ENCODE assay signal across 7 mouse cellular contexts in the genomic region with DNA sequence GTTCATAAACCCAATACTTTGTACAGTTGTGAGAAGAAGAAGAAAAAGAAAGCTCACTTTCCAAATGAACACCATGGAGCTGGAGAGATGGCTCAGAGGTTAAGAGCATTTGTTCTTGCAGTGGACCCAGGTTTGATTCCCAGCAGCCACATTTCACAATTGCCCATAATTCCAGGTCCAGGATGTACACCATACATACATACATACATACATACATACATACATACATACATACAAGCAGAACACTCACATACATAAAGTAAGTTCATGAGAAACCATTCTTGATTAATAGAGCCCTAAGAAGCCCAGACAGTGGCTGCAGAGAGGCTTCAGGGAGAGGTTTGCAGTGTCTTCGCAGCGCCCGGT. TPM values are rescaled to one million over a fixed set of nuclear protein-coding genes. Genes with fewer than 3 reads are reported as not detected.
A peak's percentile ranks its signal among the peaks of the same experiment; 100 is the strongest.
DNase-seq lines count a peak whose midpoint lies in the region; ATAC-seq and TF ChIP-seq lines count a peak whose summit lies in the region.

No protein-coding gene starts in this region.

- no peaks in the 10 kb centered on the region for H3K4me1 ChIP-seq in lung, embryonic 16.5 days (replicated peaks; ENCODE audit: control insufficient read depth, insufficient read depth, low read length)
- H3K4me1 ChIP-seq in forebrain, embryonic 11.5 days (replicated peaks; ENCODE audit: control insufficient read depth, insufficient read depth, low read length) = 0 out of 2 replicates have a peak, but pooled peaks cover 2% of the 10 kb centered on the region
- H3K4me1 ChIP-seq in limb, embryonic 14.5 days (ENCODE audit: control insufficient read depth, insufficient read depth, low read length) = peaks cover 4% of the 10 kb centered on the region
- H3K4me1 ChIP-seq in stomach, embryonic 15.5 days = 0 out of 2 replicates have a peak, but pooled peaks cover 4% of the 10 kb centered on the region

- no peak for DNase-seq in lung, postnatal 25 days (ENCODE audit: low spot score)
- DNase-seq in forebrain, embryonic 11.5 days (ENCODE audit: low spot score) = no peak
- DNase-seq in limb, embryonic 14.5 days (ENCODE audit: low spot score) = no peak
- DNase-seq in gastrocnemius, postnatal 14 days = no peak
- no peak for DNase-seq in kidney, postnatal 36 days

- TF ChIP-seq POLR2A in limb, embryonic 14.5 days (IDR thresholded peaks at IDR 0.05; ENCODE audit: borderline replicate concordance, extremely low read depth, insufficient read depth, insufficient read length) = no peak

- H3K9ac ChIP-seq in lung, embryonic 16.5 days (ENCODE audit: low read length) = peak overlapping the region; percentile 92
- peak overlapping the region; percentile 94 for H3K9ac ChIP-seq in forebrain, embryonic 11.5 days (ENCODE audit: low read length)
- H3K9ac ChIP-seq in limb, embryonic 14.5 days (ENCODE audit: low read depth, low read length, severe bottlenecking) = peak overlapping the region; percentile 89
- H3K9ac ChIP-seq in stomach, embryonic 15.5 days = peak overlapping the region; percentile 78

- H3K4me2 ChIP-seq in lung, embryonic 16.5 days (ENCODE audit: low read depth, low read length) = peak overlapping the region; percentile 81
- H3K4me2 ChIP-seq in forebrain, embryonic 11.5 days (ENCODE audit: low read depth, low read length, severe bottlenecking) = peak overlapping the region; percentile 79
- H3K4me2 ChIP-seq in limb, embryonic 14.5 days (replicated peaks; ENCODE audit: low read depth, low read length, severe bottlenecking) = peak overlapping the region; percentile 65
- H3K4me2 ChIP-seq in stomach, embryonic 15.5 days = peak overlapping the region; percentile 67

- no peaks in the 10 kb centered on the region for H3K27me3 ChIP-seq in lung, embryonic 16.5 days (ENCODE audit: control insufficient read depth, insufficient read depth, low read depth, low read length)
- H3K27me3 ChIP-seq in forebrain, embryonic 11.5 days (ENCODE audit: control insufficient read depth, insufficient read depth, low read length) = no peaks in the 10 kb centered on the region
- no peaks in the 10 kb centered on the region for H3K27me3 ChIP-seq in limb, embryonic 14.5 days (ENCODE audit: control insufficient read depth, insufficient read depth, low read length)
- no peaks in the 10 kb centered on the region for H3K27me3 ChIP-seq in stomach, embryonic 15.5 days (replicated peaks)

- no peaks in the 10 kb centered on the region for H3K9me3 ChIP-seq in lung, embryonic 16.5 days (ENCODE audit: control insufficient read depth, low read length)
- no peaks in the 10 kb centered on the region for H3K9me3 ChIP-seq in forebrain, embryonic 11.5 days (ENCODE audit: control insufficient read depth, low read length)
- no peaks in the 10 kb centered on the region for H3K9me3 ChIP-seq in limb, embryonic 14.5 days (ENCODE audit: control insufficient read depth, low read length)
- no peaks in the 10 kb centered on the region for H3K9me3 ChIP-seq in stomach, embryonic 15.5 days

- ATAC-seq in lung, embryonic 16.5 days (ENCODE audit: low read depth) = no peak
- no peak for ATAC-seq in forebrain, embryonic 11.5 days (replicated peaks; ENCODE audit: low FRiP score)
- ATAC-seq in limb, embryonic 14.5 days (ENCODE audit: low FRiP score, low read depth) = 0 out of 2 replicates have a peak, but pooled peaks have one; percentile 11
- peak; percentile 11; the same call in 1 of the 2 replicates for ATAC-seq in stomach, embryonic 15.5 days (ENCODE audit: insufficient read depth, low FRiP score, low read depth)

- intact Hi-C loops in gastrocnemius, postnatal 14 days (cut with DNase I; ENCODE audit: low total_unique reads) = loop anchor here (10.0 kb wide), 1 partner anchor 53 kb away; a partner anchor contains a TSS

- H3K36me3 ChIP-seq in lung, embryonic 16.5 days (ENCODE audit: control insufficient read depth, insufficient read depth, low read length) = no peaks in the 10 kb centered on the region
- no peaks in the 10 kb centered on the region for H3K36me3 ChIP-seq in forebrain, embryonic 11.5 days (ENCODE audit: control insufficient read depth, insufficient read depth, low read length)
- no peaks in the 10 kb centered on the region for H3K36me3 ChIP-seq in limb, embryonic 14.5 days (ENCODE audit: control insufficient read depth, insufficient read depth, low read length)
- no peaks in the 10 kb centered on the region for H3K36me3 ChIP-seq in stomach, embryonic 15.5 days

- WGBS in lung, embryonic 16.5 days = 2% methylated on average over 3 of the region's 3 CpGs
- WGBS in forebrain, embryonic 11.5 days = 0% methylated on average over 3 of the region's 3 CpGs
- WGBS in limb, embryonic 14.5 days = 6% methylated on average over 3 of the region's 3 CpGs
- WGBS in stomach, embryonic 15.5 days = 0% methylated on average over 3 of the region's 3 CpGs

- peak overlapping the region; percentile 73 for H3K4me3 ChIP-seq in lung, embryonic 16.5 days (ENCODE audit: low read length)
- H3K4me3 ChIP-seq in forebrain, embryonic 11.5 days (ENCODE audit: low read depth, low read length) = peak overlapping the region; percentile 71
- peak overlapping the region; percentile 61 for H3K4me3 ChIP-seq in limb, embryonic 14.5 days (replicated peaks; ENCODE audit: low read length)
- peak overlapping the region; percentile 75 for H3K4me3 ChIP-seq in stomach, embryonic 15.5 days (replicated peaks)

- peak overlapping the region; percentile 87 for H3K27ac ChIP-seq in lung, embryonic 16.5 days (ENCODE audit: low read length)
- no peak overlapping the region for H3K27ac ChIP-seq in forebrain, embryonic 11.5 days (ENCODE audit: low read depth, low read length)
- peak overlapping the region; percentile 73 for H3K27ac ChIP-seq in limb, embryonic 14.5 days (replicated peaks; ENCODE audit: low read depth, low read length)
- H3K27ac ChIP-seq in stomach, embryonic 15.5 days = peak overlapping the region; percentile 60

RNA-seq across cellular contexts. Expression of a gene that starts 0.4 kb away (rescaled TPM):
- 6.2 and 7.8 TPM in 2 replicates for polyA plus RNA-seq in lung, embryonic 16.5 days (2015; fragmentation: Nextera tagmentation; extraction: Ambion mirVana)
- 3.1 and 3.8 TPM in 2 replicates for polyA plus RNA-seq in forebrain, embryonic 11.5 days (2014; fragmentation: Nextera tagmentation; extraction: Ambion mirVana)
- polyA plus RNA-seq in limb, embryonic 14.5 days (2012; rRNA removed) = 2.8 and 4.1 TPM in 2 replicates
- 9.1 and 9.5 TPM in 2 replicates for polyA plus RNA-seq in limb, embryonic 14.5 days (2014; fragmentation: Nextera tagmentation; extraction: Ambion mirVana)
- 9.0 and 9.2 TPM in 2 replicates for polyA plus RNA-seq in stomach, embryonic 15.5 days (2015; fragmentation: Nextera tagmentation; extraction: Ambion mirVana)
- total RNA-seq in gastrocnemius, postnatal 14 days (2021) = 10 to 100 TPM; 15.7 to 17.4 TPM

RNA-seq across cellular contexts. Expression of a gene that starts 13.4 kb away (rescaled TPM):
- polyA plus RNA-seq in lung, embryonic 16.5 days (2015; fragmentation: Nextera tagmentation; extraction: Ambion mirVana) = 28.3 and 28.6 TPM in 2 replicates
- polyA plus RNA-seq in forebrain, embryonic 11.5 days (2014; fragmentation: Nextera tagmentation; extraction: Ambion mirVana) = 33.7 and 35.7 TPM in 2 replicates
- 35.7 and 37.1 TPM in 2 replicates for polyA plus RNA-seq in limb, embryonic 14.5 days (2012; rRNA removed)
- 26.3 and 27.4 TPM in 2 replicates for polyA plus RNA-seq in limb, embryonic 14.5 days (2014; fragmentation: Nextera tagmentation; extraction: Ambion mirVana)
- 24.3 and 27.1 TPM in 2 replicates for polyA plus RNA-seq in stomach, embryonic 15.5 days (2015; fragmentation: Nextera tagmentation; extraction: Ambion mirVana)
- total RNA-seq in gastrocnemius, postnatal 14 days (2021) = 1 to 10 TPM in 1 of 2 experiments, under 1 TPM in 1; 0.80 to 1.7 TPM

RNA-seq across cellular contexts. Expression of a gene that starts 37.3 kb away (rescaled TPM):
- 25.8 and 27.2 TPM in 2 replicates for polyA plus RNA-seq in lung, embryonic 16.5 days (2015; fragmentation: Nextera tagmentation; extraction: Ambion mirVana)
- 43.2 and 46.6 TPM in 2 replicates for polyA plus RNA-seq in forebrain, embryonic 11.5 days (2014; fragmentation: Nextera tagmentation; extraction: Ambion mirVana)
- polyA plus RNA-seq in limb, embryonic 14.5 days (2012; rRNA removed) = 3.7 and 10.0 TPM in 2 replicates
- polyA plus RNA-seq in limb, embryonic 14.5 days (2014; fragmentation: Nextera tagmentation; extraction: Ambion mirVana) = 18.8 and 19.3 TPM in 2 replicates
- polyA plus RNA-seq in stomach, embryonic 15.5 days (2015; fragmentation: Nextera tagmentation; extraction: Ambion mirVana) = 21.5 and 25.9 TPM in 2 replicates
- total RNA-seq in gastrocnemius, postnatal 14 days (2021) = 1 to 10 TPM; 1.4 to 2.0 TPM

RNA-seq across cellular contexts. Expression of a gene that starts 43.2 kb away (rescaled TPM):
- polyA plus RNA-seq in lung, embryonic 16.5 days (2015; fragmentation: Nextera tagmentation; extraction: Ambion mirVana) = 8.0 and 10.0 TPM in 2 replicates
- 17.1 and 20.0 TPM in 2 replicates for polyA plus RNA-seq in forebrain, embryonic 11.5 days (2014; fragmentation: Nextera tagmentation; extraction: Ambion mirVana)
- polyA plus RNA-seq in limb, embryonic 14.5 days (2012; rRNA removed) = 5.3 and 5.6 TPM in 2 replicates
- 5.9 and 6.7 TPM in 2 replicates for polyA plus RNA-seq in limb, embryonic 14.5 days (2014; fragmentation: Nextera tagmentation; extraction: Ambion mirVana)
- polyA plus RNA-seq in stomach, embryonic 15.5 days (2015; fragmentation: Nextera tagmentation; extraction: Ambion mirVana) = 9.9 and 10.0 TPM in 2 replicates
- under 1 TPM; 0.24 to 0.66 TPM for total RNA-seq in gastrocnemius, postnatal 14 days (2021)

RNA-seq across cellular contexts. Expression of a gene that starts 44.5 kb away (rescaled TPM):
- polyA plus RNA-seq in lung, embryonic 16.5 days (2015; fragmentation: Nextera tagmentation; extraction: Ambion mirVana) = 27.7 and 28.2 TPM in 2 replicates
- polyA plus RNA-seq in forebrain, embryonic 11.5 days (2014; fragmentation: Nextera tagmentation; extraction: Ambion mirVana) = 42.2 and 43.4 TPM in 2 replicates
- polyA plus RNA-seq in limb, embryonic 14.5 days (2012; rRNA removed) = 7.1 and 7.6 TPM in 2 replicates
- polyA plus RNA-seq in limb, embryonic 14.5 days (2014; fragmentation: Nextera tagmentation; extraction: Ambion mirVana) = 17.8 and 21.8 TPM in 2 replicates
- 26.4 and 28.3 TPM in 2 replicates for polyA plus RNA-seq in stomach, embryonic 15.5 days (2015; fragmentation: Nextera tagmentation; extraction: Ambion mirVana)
- total RNA-seq in gastrocnemius, postnatal 14 days (2021) = 1 to 10 TPM; 1.5 to 2.8 TPM

Comparison
In these comparisons a context has a peak if more than half of its experiments do, and no peak if none do; other contexts are left out.
1. ATAC-seq: peak in limb, embryonic 14.5 days (single experiment) and stomach, embryonic 15.5 days (single experiment); none in lung, embryonic 16.5 days (single experiment) and forebrain, embryonic 11.5 days (single experiment).
2. Peak in every context shown above with its lines, with median percentiles within 50 percentile points of each other: H3K4me2 ChIP-seq, H3K4me3 ChIP-seq and H3K9ac ChIP-seq.